Mouse (Mus musculus) cerebellum, adult 18-20 months (tissue): ENCODE results near the gene Olfr362.
"Not testable (repeated sequence)": the region's sequence is repeated elsewhere in the genome, so short reads cannot be mapped to it uniquely, and the experiment has no call there.

Experiments
- DNase-seq, 2 experiments: peaks; one replicate each; pipeline ENCODE4 v3.0.0; 2021

Olfr362 gene

GRCm38 (mm10) chr2:37117810-37118209 lies at the start of gene Olfr362:
Gene Olfr362 (minus strand): TSS chr2:37117910.
- no peak for DNase-seq

DNA sequence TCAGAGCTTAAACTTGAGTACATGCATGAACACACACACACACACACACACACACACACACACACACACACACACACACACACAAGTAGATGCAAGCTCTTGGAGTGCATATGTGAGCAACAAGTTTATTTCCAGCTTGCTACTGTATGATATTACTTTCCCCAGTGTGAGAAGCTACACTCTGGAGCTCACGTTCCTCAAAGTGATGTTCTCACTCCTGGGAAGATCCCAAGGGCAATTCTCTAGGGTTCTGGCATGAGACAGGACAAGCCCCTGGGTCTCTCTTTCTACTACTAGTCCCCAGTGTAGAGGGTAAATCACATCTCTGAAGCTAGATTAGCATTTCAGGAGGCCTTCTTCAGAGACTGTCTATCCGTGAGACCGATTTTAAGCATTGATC lies 21.3 kb upstream of the Olfr362 start, which contains the start of gene Olfr364-ps1:
Olfr364-ps1 (plus strand) TSS at position 301 of the 400 bp plus-strand sequence.
- no peak for DNase-seq

- DNase-seq = not testable (repeated sequence)
Measured at GRCm38 (mm10) chr2:37089190-37089589, 28.5 kb downstream of the Olfr362 start, which contains the start of gene Olfr361. Gene Olfr361 (minus strand): TSS chr2:37089290.

DNA sequence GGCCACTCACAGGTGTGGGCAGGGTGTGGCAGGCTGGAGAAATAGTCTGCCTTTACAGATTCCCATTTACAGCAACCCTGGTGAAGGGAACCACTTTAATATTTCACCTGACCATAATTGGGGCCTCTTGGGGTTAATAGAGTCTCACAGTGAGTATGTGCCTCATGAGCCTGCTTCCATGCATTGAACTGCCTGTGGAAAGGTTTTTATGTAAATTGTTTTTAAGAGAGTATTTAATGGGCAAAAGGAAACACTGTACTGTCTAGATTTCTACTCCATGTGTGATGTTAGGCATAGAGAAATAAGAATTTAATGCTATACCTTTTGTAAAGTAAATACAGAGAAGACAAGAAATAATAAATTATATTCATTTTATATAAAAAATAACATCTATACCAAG lies 52.3 kb downstream of the Olfr362 start, which contains the start of gene Olfr360:
Olfr360 (plus strand) TSS at position 301 of the 400 bp plus-strand sequence.
- DNase-seq = no peak
